Mouse (Mus musculus) liver, adult 2 months (tissue): Measurements from ENCODE around the gene AI661453.

Source experiments
- CTCF ChIP-seq: fragments of 200-500 bp; IDR thresholded peaks from 2 replicates; pipeline ENCODE4 v1.5.1; 2011; ENCODE audit warnings: low read depth, low read length, control low read depth
- POLR2A ChIP-seq: fragments of 200-500 bp; IDR thresholded peaks from 2 replicates; pipeline ENCODE4 v1.6.1; 2011; ENCODE audit warnings: low read length, control low read depth; ENCODE audit not compliant: insufficient read depth; ENCODE audit errors: extremely low read depth

DNA sequence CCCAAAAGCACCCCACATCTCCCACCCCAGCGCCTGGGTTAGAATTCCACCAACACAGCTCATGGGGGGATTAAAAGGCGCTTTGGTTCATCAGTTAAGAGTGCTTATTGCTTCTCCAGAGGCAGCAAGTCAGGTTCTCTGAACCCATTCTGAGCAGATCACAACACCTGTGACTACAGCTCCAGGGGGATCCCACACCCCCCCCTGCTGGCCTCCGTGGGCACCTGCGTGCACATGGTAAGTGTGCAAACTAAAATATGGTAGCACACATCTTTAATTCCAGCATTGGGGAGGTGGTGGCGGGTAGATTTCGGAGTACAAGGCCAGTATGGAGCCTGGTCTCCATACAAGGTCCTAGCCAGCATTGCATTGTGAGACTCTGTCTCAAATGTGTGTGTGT lies 9.1 kb upstream of the AI661453 start:
- TF ChIP-seq POLR2A (no peak), CTCF (peak; percentile 55)
